10 mouse cellular contexts compared by ENCODE assay signal in genomic region chr2:72628626-72629470, GRCm38 (mm10).
DNase-seq lines count a peak whose midpoint lies in the region; ATAC-seq and TF ChIP-seq lines count a peak whose summit lies in the region.
"Had no signal": no experiment of that assay in that cellular context is flagged by ENCODE, and none has a peak within 500 bp of the region (broad histone marks: within the 10 kb centered on the region; RNA-seq: fewer than 3 reads in every experiment).

No protein-coding gene starts in this region.

- DNase-seq in cerebellum, postnatal 14 days: peak; percentile 42 to 55
- no peak for DNase-seq in cerebellum, adult 9-10 months
- peak; percentile 77 for DNase-seq in kidney, postnatal 0 days (ENCODE audit: low spot score)
- DNase-seq in kidney, adult 11 months: no peak
- peak; percentile 88 for DNase-seq in embryonic facial prominence, embryonic 14.5 days (ENCODE audit: low spot score)
- peak; percentile 12 for DNase-seq in kidney, postnatal 14 days
- no peak for DNase-seq in spleen, adult 12 weeks (ENCODE audit: low spot score)
- no peak for DNase-seq in gastrocnemius, postnatal 25 days
- DNase-seq: adrenal gland, adult 8-10 months; cerebellum, adult 11-12 months had no signal

- H3K4me1 ChIP-seq in kidney, postnatal 0 days (replicated peaks; ENCODE audit: insufficient read depth, low read length): peaks cover 10% of the 10 kb centered on the region; the same call in 1 of the 2 replicates
- H3K4me1 ChIP-seq in embryonic facial prominence, embryonic 14.5 days (ENCODE audit: control insufficient read depth, insufficient read depth, low read length): peaks cover 26% of the 10 kb centered on the region

- H3K4me3 ChIP-seq in kidney, postnatal 0 days (replicated peaks; ENCODE audit: low read depth, low read length): no peak overlapping the region
- H3K4me3 ChIP-seq in embryonic facial prominence, embryonic 14.5 days (ENCODE audit: low read depth, low read length): no peak overlapping the region

- WGBS in kidney, postnatal 0 days: 48% methylated on average over 16 of the region's 16 CpGs
- 36% methylated on average over 16 of the region's 16 CpGs for WGBS in embryonic facial prominence, embryonic 14.5 days

- H3K4me2 ChIP-seq in kidney, postnatal 0 days (ENCODE audit: low read length): peak overlapping the region; percentile 40
- H3K4me2 ChIP-seq in embryonic facial prominence, embryonic 14.5 days (ENCODE audit: low read depth, low read length): peak overlapping the region; percentile 26

- no peak for ATAC-seq in kidney, postnatal 0 days (replicated peaks; ENCODE audit: low FRiP score, low read depth)
- no peak for ATAC-seq in embryonic facial prominence, embryonic 14.5 days (ENCODE audit: low read depth)

- H3K27ac ChIP-seq in kidney, postnatal 0 days: no peak overlapping the region
- H3K27ac ChIP-seq in embryonic facial prominence, embryonic 14.5 days (replicated peaks; ENCODE audit: low read depth, low read length): peak overlapping the region; percentile 80

- H3K27me3 ChIP-seq in kidney, postnatal 0 days (ENCODE audit: insufficient read depth, low read length): no peaks in the 10 kb centered on the region
- H3K27me3 ChIP-seq in embryonic facial prominence, embryonic 14.5 days (replicated peaks; ENCODE audit: control insufficient read depth, insufficient read depth, low read length): no peaks in the 10 kb centered on the region

- no peaks in the 10 kb centered on the region for H3K36me3 ChIP-seq in kidney, postnatal 0 days (ENCODE audit: insufficient read depth, low read length)
- H3K36me3 ChIP-seq in embryonic facial prominence, embryonic 14.5 days (ENCODE audit: control insufficient read depth, insufficient read depth, low read length): no peaks in the 10 kb centered on the region

- no peak for TF ChIP-seq CTCF in kidney, postnatal 0 days (IDR thresholded peaks at IDR 0.05; ENCODE audit: low read depth)

- H3K9me3 ChIP-seq in kidney, postnatal 0 days (replicated peaks; ENCODE audit: low read length): peaks cover 4% of the 10 kb centered on the region; the same call in 1 of the 2 replicates
- 0 out of 2 replicates have a peak, but pooled peaks cover 5% of the 10 kb centered on the region for H3K9me3 ChIP-seq in embryonic facial prominence, embryonic 14.5 days (ENCODE audit: control insufficient read depth, low read length)

- H3K9ac ChIP-seq in kidney, postnatal 0 days (ENCODE audit: low read depth, low read length): no peak overlapping the region
- peak overlapping the region; percentile 15 for H3K9ac ChIP-seq in embryonic facial prominence, embryonic 14.5 days (ENCODE audit: low read depth, low read length)

Comparison
In these comparisons a context has a peak if more than half of its experiments do, and no peak if none do; other contexts are left out.
1. DNase-seq: peak in cerebellum, postnatal 14 days (2 of 2), kidney, postnatal 0 days (single experiment), embryonic facial prominence, embryonic 14.5 days (single experiment) and kidney, postnatal 14 days (single experiment); none in cerebellum, adult 9-10 months (single experiment), kidney, adult 11 months (single experiment), spleen, adult 12 weeks (single experiment) and gastrocnemius, postnatal 25 days (single experiment).